Mouse (Mus musculus) liver, embryonic 16.5 days (tissue): Measurements from ENCODE around the gene Serpind1. TPM values are rescaled to one million over a fixed set of nuclear protein-coding genes. Genes with fewer than 3 reads are reported as not detected.
A peak's percentile ranks its signal among the peaks of the same experiment; 100 is the strongest.

Source experiments
- ATAC-seq: fragments of 200-750 bp; cut with Nextera tagmentation; 2 replicates; pipeline ENCODE4 v1.8.0; 2017; ENCODE audit warnings: low read depth, mild to moderate bottlenecking, moderate number of reproducible peaks, moderate library complexity
- H3K27ac ChIP-seq: fragments of 300-500 bp; sonication (generic); 2 replicates; pipeline ENCODE4 v1.5.1; 2014; ENCODE audit warnings: mild to moderate bottlenecking, low read length
- H3K27me3 ChIP-seq: fragments of 300-500 bp; sonication (generic); 2 replicates; pipeline ENCODE4 v1.6.1; 2014; ENCODE audit warnings: low read depth, low read length, mixed read lengths; ENCODE audit not compliant: control insufficient read depth, insufficient read depth
- H3K36me3 ChIP-seq: fragments of 300-500 bp; sonication (generic); 2 replicates; pipeline ENCODE4 v1.6.1; 2014; ENCODE audit warnings: mild to moderate bottlenecking; ENCODE audit not compliant: control insufficient read depth, insufficient read depth
- H3K4me1 ChIP-seq: fragments of 300-500 bp; sonication (generic); 2 replicates; pipeline ENCODE4 v1.6.1; 2014; ENCODE audit warnings: low read depth, low read length, mixed read lengths; ENCODE audit not compliant: control insufficient read depth
- H3K4me2 ChIP-seq: fragments of 300-500 bp; sonication (generic); 2 replicates; pipeline ENCODE4 v1.6.1; 2014; ENCODE audit warnings: low read depth, low read length, mixed read lengths
- H3K4me3 ChIP-seq: fragments of 300-500 bp; sonication (generic); 2 replicates; pipeline ENCODE4 v1.5.1; 2014; ENCODE audit warnings: low read depth, mild to moderate bottlenecking, low read length
- H3K9ac ChIP-seq: fragments of 300-500 bp; sonication (generic); 2 replicates; pipeline ENCODE4 v1.6.1; 2014; ENCODE audit warnings: low read depth, low read length
- H3K9me3 ChIP-seq: fragments of 300-500 bp; sonication (generic); replicated peaks from 2 replicates; pipeline ENCODE4 v1.6.1; 2016; ENCODE audit warnings: low read length; ENCODE audit not compliant: control insufficient read depth
- WGBS: fragments of 180-500 bp; shearing (Covaris S2); extraction: QIAGEN DNeasy Blood & Tissue Kit; methylation state at CpG from one replicate; pipeline ENCODE4 v1.1.7; 2014; ENCODE audit not compliant: insufficient replicate concordance; 5-methylcytosine and 5-hydroxymethylcytosine counted together
- polyA plus RNA-seq: library from polyadenylated mRNA; unstranded; fragments of >200 nt; fragmentation: Nextera tagmentation; extraction: Ambion mirVana; gene quantifications from 2 replicates; pipeline ENCODE4 v1.2.1, GENCODE M21; 2015

Serpind1 gene
- polyA plus RNA-seq, 1 experiment from 2014 or later, result 251 TPM

GRCm38 (mm10) chr16:17339701-17340100 is 8.5 kb downstream of the Serpind1 start:
- peaks cover 2% of the 10 kb centered on the region for H3K4me1 ChIP-seq
- H3K36me3 ChIP-seq, result peaks cover 2% of the 10 kb centered on the region; the same call in 1 of the 2 replicates
- H3K4me3 ChIP-seq, result no peak overlapping the region
- no peaks in the 10 kb centered on the region for H3K27me3 ChIP-seq
- 73% methylated on average over 7 of the region's 7 CpGs for WGBS
- H3K9ac ChIP-seq, result no peak overlapping the region
- no peak overlapping the region for H3K4me2 ChIP-seq
- no peaks in the 10 kb centered on the region for H3K9me3 ChIP-seq
- no peak overlapping the region for H3K27ac ChIP-seq
- no peak for ATAC-seq

- Histone ChIP-seq H3K9me3 (no peaks in the 10 kb centered on the region), H3K4me2 (no peak overlapping the region), H3K9ac (no peak overlapping the region), H3K4me3 (no peak overlapping the region), H3K27me3 (no peaks in the 10 kb centered on the region), H3K36me3 (peaks cover 2% of the 10 kb centered on the region; the same call in 1 of the 2 replicates), H3K4me1 (peaks cover 2% of the 10 kb centered on the region), H3K27ac (no peak overlapping the region)
- 59% methylated on average over 2 of the region's 2 CpGs for WGBS
- ATAC-seq, result no peak
These were observed 9.5 kb downstream of the Serpind1 start for GRCm38 (mm10) chr16:17340705-17341104.

- peaks cover 2% of the 10 kb centered on the region; the same call in 1 of the 2 replicates for H3K36me3 ChIP-seq
- no peak overlapping the region for H3K9ac ChIP-seq
- no peak overlapping the region for H3K27ac ChIP-seq
- peaks cover 2% of the 10 kb centered on the region for H3K4me1 ChIP-seq
- no peak overlapping the region for H3K4me2 ChIP-seq
- no peak for ATAC-seq
- H3K4me3 ChIP-seq, result no peak overlapping the region
- no peaks in the 10 kb centered on the region for H3K27me3 ChIP-seq
- 71% methylated on average over 4 of the region's 4 CpGs for WGBS
- H3K9me3 ChIP-seq, result no peaks in the 10 kb centered on the region
These were observed 10.7 kb downstream of the Serpind1 start for GRCm38 (mm10) chr16:17341847-17342246.

GRCm38 (mm10) chr16:17345141-17345812 is 14.1 kb downstream of the Serpind1 start:
- Histone ChIP-seq H3K4me1 (peaks cover 2% of the 10 kb centered on the region), H3K4me2 (no peak overlapping the region), H3K36me3 (peaks cover 4% of the 10 kb centered on the region), H3K9me3 (no peaks in the 10 kb centered on the region), H3K9ac (no peak overlapping the region), H3K27me3 (no peaks in the 10 kb centered on the region), H3K27ac (peak overlapping the region; percentile 73), H3K4me3 (no peak overlapping the region)
- ATAC-seq, result peak; percentile 82
- WGBS, result 56% methylated on average over 8 of the region's 8 CpGs

- H3K4me3 ChIP-seq, result no peak overlapping the region
- 62% methylated on average over 2 of the region's 2 CpGs for WGBS
- ATAC-seq, result peak; percentile 68
- H3K9ac ChIP-seq, result no peak overlapping the region
- peak overlapping the region; percentile 51; the same call in 1 of the 2 replicates for H3K27ac ChIP-seq
- no peak overlapping the region for H3K4me2 ChIP-seq
- H3K4me1 ChIP-seq, result peaks cover 2% of the 10 kb centered on the region
- H3K9me3 ChIP-seq, result no peaks in the 10 kb centered on the region
- no peaks in the 10 kb centered on the region for H3K27me3 ChIP-seq
- peaks cover 7% of the 10 kb centered on the region for H3K36me3 ChIP-seq
These were observed 14.6 kb downstream of the Serpind1 start for GRCm38 (mm10) chr16:17345813-17346155.

GRCm38 (mm10) chr16:17346766-17347165 is 15.6 kb downstream of the Serpind1 start:
- ATAC-seq, result no peak
- Histone ChIP-seq H3K4me3 (no peak overlapping the region), H3K27ac (no peak overlapping the region; the same call in 1 of the 2 replicates), H3K4me1 (peaks cover 2% of the 10 kb centered on the region), H3K4me2 (no peak overlapping the region), H3K27me3 (no peaks in the 10 kb centered on the region), H3K9ac (no peak overlapping the region), H3K9me3 (no peaks in the 10 kb centered on the region), H3K36me3 (peaks cover 12% of the 10 kb centered on the region)
- 60% methylated on average over 1 of the region's 1 CpGs for WGBS

GRCm38 (mm10) chr16:17356031-17356430 is 24.9 kb downstream of the Serpind1 start:
- ATAC-seq, result no peak
- H3K27ac ChIP-seq, result no peak overlapping the region
- no peak overlapping the region for H3K4me3 ChIP-seq
- peaks cover 8% of the 10 kb centered on the region for H3K36me3 ChIP-seq
- no peaks in the 10 kb centered on the region for H3K9me3 ChIP-seq
- 61% methylated on average over 6 of the region's 6 CpGs for WGBS
- H3K9ac ChIP-seq, result no peak overlapping the region
- no peak overlapping the region for H3K4me2 ChIP-seq
- no peaks in the 10 kb centered on the region for H3K27me3 ChIP-seq
- no peaks in the 10 kb centered on the region for H3K4me1 ChIP-seq

- Histone ChIP-seq H3K9me3 (no peaks in the 10 kb centered on the region), H3K4me2 (no peak overlapping the region), H3K4me3 (no peak overlapping the region), H3K36me3 (peaks cover 3% of the 10 kb centered on the region; the same call in 1 of the 2 replicates), H3K27ac (no peak overlapping the region), H3K9ac (no peak overlapping the region), H3K4me1 (no peaks in the 10 kb centered on the region), H3K27me3 (no peaks in the 10 kb centered on the region)
- no peak for ATAC-seq
- WGBS, result 81% methylated on average over 4 of the region's 4 CpGs
These were observed 27.6 kb downstream of the Serpind1 start for GRCm38 (mm10) chr16:17358787-17359186.

- no peak for ATAC-seq
- H3K4me2 ChIP-seq, result no peak overlapping the region
- H3K9ac ChIP-seq, result no peak overlapping the region
- no peak overlapping the region for H3K4me3 ChIP-seq
- H3K27me3 ChIP-seq, result no peaks in the 10 kb centered on the region
- H3K9me3 ChIP-seq, result no peaks in the 10 kb centered on the region
- peaks cover 3% of the 10 kb centered on the region; the same call in 1 of the 2 replicates for H3K4me1 ChIP-seq
- H3K36me3 ChIP-seq, result peaks cover 2% of the 10 kb centered on the region; the same call in 1 of the 2 replicates
- WGBS, result 81% methylated on average over 4 of the region's 4 CpGs
- no peak overlapping the region for H3K27ac ChIP-seq
These were observed 51.1 kb downstream of the Serpind1 start for GRCm38 (mm10) chr16:17382306-17382705.
